Mouse (Mus musculus) limb, embryonic 12.5 days (tissue): Measurements from ENCODE around the gene Bid. TPM values are rescaled to one million over a fixed set of nuclear protein-coding genes. Genes with fewer than 3 reads are reported as not detected.

Experiments used
- ATAC-seq: fragments of 200-750 bp; cut with Nextera tagmentation; 2 replicates; pipeline ENCODE4 v1.8.0; 2017; ENCODE audit warnings: low read depth, moderate TSS enrichment; ENCODE audit not compliant: insufficient number of reproducible peaks, insufficient read depth, low FRiP score, low TSS enrichment
- H3K27ac ChIP-seq: fragments of 300-500 bp; sonication (generic); 2 replicates; pipeline ENCODE4 v1.5.1; 2016; ENCODE audit warnings: mild to moderate bottlenecking, moderate library complexity
- H3K27me3 ChIP-seq: fragments of 300-500 bp; sonication (generic); 2 replicates; pipeline ENCODE4 v1.6.1; 2016; ENCODE audit warnings: mild to moderate bottlenecking, moderate library complexity
- H3K36me3 ChIP-seq: fragments of 300-500 bp; sonication (generic); 2 replicates; pipeline ENCODE4 v1.6.1; 2016; ENCODE audit warnings: mild to moderate bottlenecking, moderate library complexity
- H3K4me1 ChIP-seq: fragments of 300-500 bp; sonication (generic); replicated peaks from 2 replicates; pipeline ENCODE4 v1.6.1; 2016
- H3K4me2 ChIP-seq: fragments of 300-500 bp; sonication (generic); 2 replicates; pipeline ENCODE4 v1.6.1; 2016; ENCODE audit warnings: mild to moderate bottlenecking, moderate library complexity
- H3K4me3 ChIP-seq: fragments of 300-500 bp; sonication (generic); replicated peaks from 2 replicates; pipeline ENCODE4 v1.5.1; 2016; ENCODE audit warnings: mild to moderate bottlenecking
- H3K9ac ChIP-seq: fragments of 300-500 bp; sonication (generic); replicated peaks from 2 replicates; pipeline ENCODE4 v1.6.1; 2016; ENCODE audit warnings: mild to moderate bottlenecking, moderate library complexity
- H3K9me3 ChIP-seq: fragments of 300-500 bp; sonication (generic); 2 replicates; pipeline ENCODE4 v1.6.1; 2016; ENCODE audit warnings: mild to moderate bottlenecking, moderate library complexity
- WGBS: fragments of 180-500 bp; shearing (Covaris S2); methylation state at CpG from one replicate; pipeline ENCODE4 v1.1.7; 2016; 5-methylcytosine and 5-hydroxymethylcytosine counted together
- polyA plus RNA-seq: library from polyadenylated mRNA; unstranded; fragments of >200 nt; fragmentation: Nextera tagmentation; extraction: Ambion mirVana; gene quantifications from 2 replicates; pipeline ENCODE4 v1.2.1, GENCODE M21; 2016

Gene Bid
- 16.7 and 17.4 TPM in 2 replicates for polyA plus RNA-seq

- no peaks in the 10 kb centered on the region for H3K36me3 ChIP-seq
- WGBS, result 2% methylated on average over 67 of the region's 67 CpGs
- H3K4me2 ChIP-seq, result peak within 1 kb of the TSS; percentile 93
- peak within 1 kb of the TSS; percentile 67 for H3K4me3 ChIP-seq
- no peak within 1 kb of the TSS for H3K27ac ChIP-seq
- no peaks in the 10 kb centered on the region for H3K9me3 ChIP-seq
- peaks cover 18% of the 10 kb centered on the region for H3K27me3 ChIP-seq
- peak within 1 kb of the TSS; percentile 63 for H3K9ac ChIP-seq
- peak; percentile 81 for ATAC-seq
- H3K4me1 ChIP-seq, result peaks cover 10% of the 10 kb centered on the region; the same call in 1 of the 2 replicates
These were observed at the start of gene Bid for GRCm38 (mm10) chr6:120916074-120916971. TSS of gene Bid (minus strand) at chr6:120916853.

GRCm38 (mm10) chr6:120965814-120966213 lies 49.2 kb upstream of the Bid start:
- Histone ChIP-seq H3K27ac (peak overlapping the region; percentile 29; the same call in 1 of the 2 replicates), H3K4me3 (no peak overlapping the region), H3K4me2 (no peak overlapping the region), H3K36me3 (peaks cover 10% of the 10 kb centered on the region), H3K4me1 (peaks cover 14% of the 10 kb centered on the region), H3K9me3 (no peaks in the 10 kb centered on the region), H3K27me3 (no peaks in the 10 kb centered on the region), H3K9ac (no peak overlapping the region)
- WGBS, result 17% methylated on average over 13 of the region's 13 CpGs
- peak; percentile 72 for ATAC-seq

- Histone ChIP-seq H3K36me3 (peaks cover 11% of the 10 kb centered on the region), H3K4me2 (no peak overlapping the region), H3K4me1 (peaks cover 14% of the 10 kb centered on the region), H3K4me3 (no peak overlapping the region), H3K27me3 (no peaks in the 10 kb centered on the region), H3K27ac (no peak overlapping the region), H3K9ac (no peak overlapping the region), H3K9me3 (no peaks in the 10 kb centered on the region)
- no peak for ATAC-seq
- WGBS, result 90% methylated on average over 3 of the region's 3 CpGs
These were observed 47.5 kb upstream of the Bid start for GRCm38 (mm10) chr6:120964179-120964578.

DNA sequence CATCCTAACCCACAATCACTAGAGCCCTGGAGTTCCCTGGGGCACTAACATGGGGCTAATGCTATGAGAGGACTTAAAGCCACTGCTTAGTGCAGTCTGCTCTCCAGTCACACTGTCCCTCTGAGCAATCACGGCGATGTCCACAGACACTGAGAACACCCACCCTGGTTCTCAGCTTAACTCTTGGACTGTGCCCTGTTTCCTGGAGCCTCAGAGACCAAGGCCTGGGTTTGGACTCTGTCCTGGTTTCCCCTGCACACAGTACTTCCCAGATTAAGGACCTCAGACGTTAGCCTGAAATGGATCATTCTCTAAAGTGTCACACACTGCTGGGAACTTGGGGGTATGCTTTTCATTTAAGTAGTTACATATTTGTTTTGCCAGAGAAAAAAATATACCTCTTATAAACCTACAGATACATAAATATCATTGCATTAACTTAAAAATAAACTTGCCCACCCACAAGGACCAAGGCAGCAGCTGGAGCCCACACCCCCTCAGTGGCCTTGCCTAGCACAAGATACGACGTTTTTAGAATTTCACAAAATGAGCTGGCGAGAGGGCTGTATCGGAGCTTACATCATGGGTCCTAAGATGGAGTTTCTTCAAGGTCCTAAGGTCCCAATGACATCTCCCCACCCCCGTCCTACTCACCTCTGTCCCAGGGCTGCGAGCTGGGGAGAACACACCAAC lies 43.8 kb upstream of the Bid start:
- Histone ChIP-seq H3K4me3 (no peak overlapping the region), H3K36me3 (peaks cover 29% of the 10 kb centered on the region), H3K4me2 (no peak overlapping the region), H3K9me3 (no peaks in the 10 kb centered on the region), H3K9ac (no peak overlapping the region), H3K4me1 (peaks cover 8% of the 10 kb centered on the region), H3K27ac (no peak overlapping the region), H3K27me3 (no peaks in the 10 kb centered on the region)
- WGBS, result 87% methylated on average over 9 of the region's 9 CpGs
- ATAC-seq, result no peak

DNA sequence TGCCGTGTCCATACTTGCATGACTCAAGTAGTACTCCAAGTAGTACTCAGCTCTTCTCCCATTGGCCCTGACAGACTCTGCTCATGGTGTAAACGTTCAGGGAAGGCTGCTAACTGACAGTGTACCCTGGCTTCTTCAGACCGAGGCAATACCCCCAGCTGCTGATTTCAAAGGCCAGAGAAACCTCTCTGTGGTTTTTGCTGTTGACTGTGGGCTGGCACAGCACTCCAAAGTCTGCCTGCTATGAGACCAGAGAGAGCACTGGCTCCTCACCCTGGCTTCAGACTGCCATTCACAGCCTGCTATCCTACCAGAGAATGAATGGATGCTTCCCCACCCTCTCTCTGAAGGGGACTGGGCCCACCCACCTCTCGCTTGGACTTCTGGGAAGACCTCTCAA lies 40.7 kb upstream of the Bid start:
- H3K27ac ChIP-seq, result no peak overlapping the region
- H3K4me1 ChIP-seq, result no peaks in the 10 kb centered on the region
- WGBS, result 74% methylated on average over 4 of the region's 4 CpGs
- peaks cover 40% of the 10 kb centered on the region for H3K36me3 ChIP-seq
- H3K4me2 ChIP-seq, result no peak overlapping the region
- ATAC-seq, result no peak
- no peaks in the 10 kb centered on the region for H3K9me3 ChIP-seq
- no peak overlapping the region for H3K9ac ChIP-seq
- no peak overlapping the region for H3K4me3 ChIP-seq
- no peaks in the 10 kb centered on the region for H3K27me3 ChIP-seq

GRCm38 (mm10) chr6:120956259-120957161 lies 39.9 kb upstream of the Bid start:
- 89% methylated on average over 11 of the region's 11 CpGs for WGBS
- peaks cover 45% of the 10 kb centered on the region for H3K36me3 ChIP-seq
- no peak overlapping the region for H3K4me2 ChIP-seq
- no peaks in the 10 kb centered on the region for H3K4me1 ChIP-seq
- H3K9ac ChIP-seq, result no peak overlapping the region
- no peaks in the 10 kb centered on the region for H3K27me3 ChIP-seq
- ATAC-seq, result no peak
- H3K4me3 ChIP-seq, result no peak overlapping the region
- H3K9me3 ChIP-seq, result no peaks in the 10 kb centered on the region
- H3K27ac ChIP-seq, result no peak overlapping the region

- Histone ChIP-seq H3K27ac (no peak overlapping the region), H3K4me1 (no peaks in the 10 kb centered on the region), H3K36me3 (peaks cover 53% of the 10 kb centered on the region), H3K27me3 (no peaks in the 10 kb centered on the region), H3K9me3 (no peaks in the 10 kb centered on the region), H3K4me2 (no peak overlapping the region), H3K9ac (no peak overlapping the region), H3K4me3 (no peak overlapping the region)
- 87% methylated on average over 3 of the region's 3 CpGs for WGBS
- no peak for ATAC-seq
These were observed 38.6 kb upstream of the Bid start for GRCm38 (mm10) chr6:120955215-120955614.

- Histone ChIP-seq H3K4me2 (no peak overlapping the region), H3K36me3 (peaks cover 54% of the 10 kb centered on the region), H3K9me3 (no peaks in the 10 kb centered on the region), H3K27me3 (no peaks in the 10 kb centered on the region), H3K4me3 (no peak overlapping the region), H3K9ac (no peak overlapping the region), H3K4me1 (no peaks in the 10 kb centered on the region), H3K27ac (no peak overlapping the region)
- 83% methylated on average over 8 of the region's 8 CpGs for WGBS
- ATAC-seq, result no peak
These were observed 37.6 kb upstream of the Bid start for GRCm38 (mm10) chr6:120954241-120954640.

DNA sequence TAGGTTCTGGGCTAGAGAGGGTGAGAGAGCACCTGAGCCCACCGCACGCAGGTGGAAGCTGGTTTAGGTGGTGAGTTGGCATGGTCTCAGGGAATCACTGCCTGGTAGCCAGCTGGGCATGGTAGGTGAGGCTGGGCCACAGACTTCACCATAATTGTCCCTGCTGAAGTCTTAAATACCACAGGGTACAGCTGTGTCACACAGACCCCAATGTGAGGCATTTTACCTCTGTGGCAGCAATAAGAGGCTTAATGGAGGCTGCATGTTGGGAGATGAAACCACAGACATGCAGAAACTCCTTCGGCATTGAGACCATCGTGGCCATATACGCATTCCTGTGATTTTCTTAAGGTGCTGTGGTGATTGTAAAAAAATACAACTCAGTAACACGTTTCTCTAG lies 35.8 kb upstream of the Bid start:
- ATAC-seq, result no peak
- H3K36me3 ChIP-seq, result peaks cover 46% of the 10 kb centered on the region

DNA sequence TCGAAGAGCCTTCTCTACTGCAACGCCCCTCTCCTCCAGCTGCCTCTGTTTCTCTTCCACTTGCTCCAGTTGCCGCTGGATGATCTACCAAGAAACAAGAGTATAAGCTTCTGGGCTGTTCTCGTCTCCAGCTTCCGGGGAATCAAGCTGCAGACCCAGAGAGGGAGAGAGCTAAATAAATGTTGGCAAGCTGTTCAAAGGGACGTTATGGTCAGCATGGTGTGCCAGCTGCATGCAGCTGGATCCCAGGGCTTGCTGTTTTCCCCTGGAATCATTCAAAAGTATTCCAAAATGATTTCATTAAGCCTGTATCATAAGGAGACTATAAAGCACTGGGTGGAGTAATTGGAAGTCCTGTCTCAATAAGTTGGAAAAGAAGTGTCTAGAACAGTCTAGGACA lies 34.7 kb upstream of the Bid start:
- H3K4me2 ChIP-seq, result no peak overlapping the region
- no peak overlapping the region for H3K9ac ChIP-seq
- H3K27ac ChIP-seq, result no peak overlapping the region
- no peak for ATAC-seq
- no peaks in the 10 kb centered on the region for H3K4me1 ChIP-seq
- H3K36me3 ChIP-seq, result peaks cover 41% of the 10 kb centered on the region
- no peaks in the 10 kb centered on the region for H3K9me3 ChIP-seq
- H3K4me3 ChIP-seq, result no peak overlapping the region
- WGBS, result 88% methylated on average over 6 of the region's 6 CpGs
- no peaks in the 10 kb centered on the region for H3K27me3 ChIP-seq

More for the DNA sequence above, 35.8 kb upstream of the Bid start:
- Histone ChIP-seq H3K4me2 (no peak overlapping the region), H3K27ac (no peak overlapping the region), H3K4me3 (no peak overlapping the region), H3K9ac (no peak overlapping the region), H3K9me3 (no peaks in the 10 kb centered on the region), H3K27me3 (no peaks in the 10 kb centered on the region), H3K4me1 (no peaks in the 10 kb centered on the region)
- 89% methylated on average over 6 of the region's 6 CpGs for WGBS

- H3K9ac ChIP-seq, result no peak overlapping the region
- peaks cover 18% of the 10 kb centered on the region; the same call in 1 of the 2 replicates for H3K36me3 ChIP-seq
- H3K27me3 ChIP-seq, result no peaks in the 10 kb centered on the region
- no peak overlapping the region for H3K4me3 ChIP-seq
- WGBS, result 94% methylated on average over 9 of the region's 9 CpGs
- no peaks in the 10 kb centered on the region for H3K9me3 ChIP-seq
- H3K27ac ChIP-seq, result no peak overlapping the region
- no peaks in the 10 kb centered on the region for H3K4me1 ChIP-seq
- H3K4me2 ChIP-seq, result no peak overlapping the region
- no peak for ATAC-seq
These were observed 28.9 kb upstream of the Bid start for GRCm38 (mm10) chr6:120945510-120945909.
